Mouse (Mus musculus) liver, embryonic 14.5 days (tissue): ENCODE data around the gene Tsr3. TPM values are rescaled to one million over a fixed set of nuclear protein-coding genes. Genes with fewer than 3 reads are reported as not detected.

ENCODE experiments used
- ATAC-seq: fragments of 200-750 bp; cut with Nextera tagmentation; 2 replicates; pipeline ENCODE4 v1.8.0; 2017; ENCODE audit warnings: moderate number of reproducible peaks, mild to moderate bottlenecking, moderate library complexity; ENCODE audit not compliant: insufficient read depth
- DNase-seq, 3 experiments: peaks; one replicate each; pipeline ENCODE4 v3.0.0-alpha.2; 2012 to 2013; ENCODE audit warnings: low read depth in 3 of 3, low spot score in 3 of 3
- H3K27ac ChIP-seq: fragments of 300-500 bp; sonication (generic); 2 replicates; pipeline ENCODE4 v1.5.1; 2014; ENCODE audit warnings: moderate library complexity, mild to moderate bottlenecking, control low read depth, inconsistent platforms
- H3K27me3 ChIP-seq: fragments of 300-500 bp; sonication (generic); 2 replicates; pipeline ENCODE4 v1.6.1; 2014; ENCODE audit warnings: mild to moderate bottlenecking, low read length, moderate library complexity; ENCODE audit not compliant: control insufficient read depth, insufficient read depth
- H3K36me3 ChIP-seq: fragments of 300-500 bp; sonication (generic); replicated peaks from 2 replicates; pipeline ENCODE4 v1.6.1; 2014; ENCODE audit warnings: low read depth; ENCODE audit not compliant: control insufficient read depth, insufficient read depth
- H3K4me1 ChIP-seq, 2 experiments: fragments of 200-500 bp in 1 of 2; fragments of 300-500 bp in 1 of 2; sonication (generic) in 1 of 2; replicated peaks; 2 replicates each; pipeline ENCODE4 v1.6.1; 2012 to 2014; ENCODE audit warnings: antibody characterized with exemption in 1 of 2, inconsistent platforms in 1 of 2, low read length in 1 of 2; ENCODE audit not compliant: control insufficient read depth in 2 of 2, insufficient read depth in 2 of 2
- H3K4me2 ChIP-seq: fragments of 300-500 bp; sonication (generic); 2 replicates; pipeline ENCODE4 v1.6.1; 2014; ENCODE audit warnings: low read depth, mild to moderate bottlenecking, control low read depth, moderate library complexity
- H3K4me3 ChIP-seq, 2 experiments: fragments of 200-500 bp in 1 of 2; fragments of 300-500 bp in 1 of 2; sonication (generic) in 1 of 2; 2 replicates each; pipeline ENCODE4 v1.5.1; 2012 to 2014; ENCODE audit warnings: low read depth in 2 of 2, low read length in 2 of 2, mild to moderate bottlenecking in 2 of 2, control low read depth in 1 of 2, inconsistent platforms in 1 of 2, moderate library complexity in 1 of 2; ENCODE audit not compliant: insufficient read depth in 1 of 2
- H3K9ac ChIP-seq: fragments of 300-500 bp; sonication (generic); replicated peaks from 2 replicates; pipeline ENCODE4 v1.6.1; 2014; ENCODE audit warnings: mild to moderate bottlenecking, control low read depth, moderate library complexity
- H3K9me3 ChIP-seq: fragments of 300-500 bp; sonication (generic); 2 replicates; pipeline ENCODE4 v1.6.1; 2016; ENCODE audit warnings: low read length, mixed read lengths; ENCODE audit not compliant: control insufficient read depth
- CTCF ChIP-seq: IDR thresholded peaks from 2 replicates; pipeline ENCODE4 v1.5.1; 2016; ENCODE audit warnings: antibody characterized with exemption, low read depth, control low read depth
- EP300 ChIP-seq: IDR thresholded peaks from 2 replicates; pipeline ENCODE4 v1.6.1; 2016; ENCODE audit warnings: antibody characterized with exemption, low read depth
- WGBS: fragments of 180-500 bp; shearing (Covaris S2); extraction: QIAGEN DNeasy Blood & Tissue Kit; methylation state at CpG from one replicate; pipeline ENCODE4 v1.1.7; 2014; ENCODE audit not compliant: insufficient replicate concordance; 5-methylcytosine and 5-hydroxymethylcytosine counted together
- microRNA-seq: library from miRNA; unstranded; fragments of <30 nt; microRNA quantifications from one replicate; pipeline ENCODE4, GENCODE M21; 2016
- polyA plus RNA-seq, 2 experiments: library from polyadenylated mRNA; depleted of rRNA in 1 of 2; stranded (reverse) in 1 of 2; unstranded in 1 of 2; fragments of >200 nt; fragmentation: Nextera tagmentation in 1 of 2; extraction: Ambion mirVana in 1 of 2; gene quantifications; 2 replicates each; pipeline versions ENCODE4 v1.2.1 to v1.2.3; 2012 to 2014

The Tsr3 gene
- polyA plus RNA-seq, 2 experiments = 13.0 to 17.4 TPM

DNA sequence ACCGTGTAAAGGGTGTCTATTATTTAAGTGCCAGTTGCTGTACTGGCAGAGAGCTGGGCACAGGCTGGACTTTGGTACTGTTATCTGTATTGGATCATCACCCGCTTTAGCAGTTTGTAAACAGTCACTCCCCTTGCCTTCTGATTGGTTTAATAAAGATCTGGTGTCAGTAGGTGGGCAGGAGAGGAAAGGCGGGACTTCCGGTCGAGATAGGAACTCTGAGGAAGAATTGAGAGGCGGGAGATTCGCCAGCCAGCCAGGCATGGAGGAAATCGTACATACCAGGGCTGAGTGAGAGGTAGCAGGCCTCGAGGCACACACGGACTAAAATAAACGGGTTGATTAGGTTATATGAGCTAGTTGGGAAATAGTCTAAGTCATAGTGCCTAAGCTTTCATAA is 42.2 kb downstream of the Tsr3 start:
- Histone ChIP-seq H3K36me3 (no peaks in the 10 kb centered on the region), H3K9me3 (no peaks in the 10 kb centered on the region), H3K4me2 (peak overlapping the region; percentile 54), H3K27ac (no peak overlapping the region), H3K27me3 (no peaks in the 10 kb centered on the region), H3K9ac (peak overlapping the region; percentile 37; the same call in 1 of the 2 replicates), H3K4me1 (peaks cover 3 to 8% of the 10 kb centered on the region in 2 experiments), H3K4me3 (peak overlapping the region; percentile 14 to 15; a peak in 1 of 4 replicates)
- ATAC-seq (peak; percentile 75), DNase-seq (peak; percentile 67 to 72 (median 68))
- whole genome bisulfite sequencing = 20% methylated on average over 11 of the region's 11 CpGs
- no peak for TF ChIP-seq CTCF
- no peak; the same call in 1 of the 2 replicates for TF ChIP-seq EP300

- Histone ChIP-seq H3K27ac (no peak overlapping the region), H3K4me1 (peaks cover 3 to 8% of the 10 kb centered on the region in 2 experiments), H3K9ac (no peak overlapping the region), H3K9me3 (no peaks in the 10 kb centered on the region), H3K4me3 (no peak overlapping the region), H3K27me3 (no peaks in the 10 kb centered on the region), H3K4me2 (no peak overlapping the region), H3K36me3 (no peaks in the 10 kb centered on the region)
- peak; percentile 98 for TF ChIP-seq CTCF
- TF ChIP-seq EP300 = no peak
- DNase-seq (peak; percentile 46 to 59 (median 51)), ATAC-seq (no peak)
- WGBS = 26% methylated on average over 3 of the region's 3 CpGs
These were observed 45.1 kb downstream of the Tsr3 start for GRCm38 (mm10) chr17:25285033-25285432.

- H3K36me3 ChIP-seq = no peaks in the 10 kb centered on the region
- H3K4me1 ChIP-seq = 0 out of 4 replicates have a peak, but pooled peaks cover 0 to 1% of the 10 kb centered on the region in 2 experiments
- H3K9ac ChIP-seq = no peak overlapping the region
- H3K4me3 ChIP-seq = no peak overlapping the region
- no peak overlapping the region for H3K4me2 ChIP-seq
- no peaks in the 10 kb centered on the region for H3K27me3 ChIP-seq
- no peak for DNase-seq
- 14% methylated on average over 4 of the region's 4 CpGs for WGBS
- no peaks in the 10 kb centered on the region for H3K9me3 ChIP-seq
- no peak overlapping the region for H3K27ac ChIP-seq
- ATAC-seq = no peak
- peak; percentile 84 for TF ChIP-seq CTCF
- TF ChIP-seq EP300 = no peak
These were observed 48.9 kb downstream of the Tsr3 start for GRCm38 (mm10) chr17:25288842-25289241.

DNA sequence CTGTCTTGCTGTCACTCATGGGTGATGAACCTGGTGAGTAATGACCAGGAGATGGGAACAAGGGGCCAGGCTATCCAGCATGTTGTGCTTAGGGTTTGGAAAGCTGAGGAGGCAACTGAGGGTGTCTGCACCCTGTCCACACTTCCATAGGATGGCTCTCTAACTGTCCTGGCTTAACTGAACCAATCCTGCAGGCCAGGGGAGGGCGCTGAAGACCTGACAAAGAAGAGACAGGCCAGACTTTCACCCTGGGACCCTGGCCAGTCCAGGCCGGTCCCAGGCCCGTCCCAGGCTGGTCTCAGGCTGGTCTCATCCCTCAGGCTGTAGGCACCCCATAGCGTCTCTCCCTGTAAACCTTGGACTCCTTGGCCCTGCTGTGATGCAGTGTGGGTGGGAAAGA is 50.4 kb downstream of the Tsr3 start:
- no peak overlapping the region for H3K4me2 ChIP-seq
- no peak overlapping the region for H3K4me3 ChIP-seq
- H3K36me3 ChIP-seq = no peaks in the 10 kb centered on the region
- 23% methylated on average over 4 of the region's 4 CpGs for WGBS
- no peaks in the 10 kb centered on the region for H3K9me3 ChIP-seq
- 0 out of 4 replicates have a peak, but pooled peaks cover 0 to 1% of the 10 kb centered on the region in 2 experiments for H3K4me1 ChIP-seq
- no peak overlapping the region for H3K27ac ChIP-seq
- no peaks in the 10 kb centered on the region for H3K27me3 ChIP-seq
- DNase-seq (no peak), ATAC-seq (no peak)
- no peak overlapping the region for H3K9ac ChIP-seq
- TF ChIP-seq CTCF (peak; percentile 37), EP300 (no peak)

Small RNA genes within 50 kb of the gene (microRNA-seq; reads per million reads assigned to microRNA genes)
- gene Mir3547 = not detected

Other genes with a start within 250 kb of the Tsr3 start
- 7.8 and 7.9 TPM in 2 replicates for gene Cramp1l, start 224.4 kb upstream of the Tsr3 start, polyA plus RNA-seq (2012; rRNA removed)
- 3.2 and 3.9 TPM in 2 replicates for gene Cramp1l, start 224.4 kb upstream of the Tsr3 start, polyA plus RNA-seq (2014; fragmentation: Nextera tagmentation; extraction: Ambion mirVana)
- gene Ift140, start 224.1 kb upstream of the Tsr3 start, polyA plus RNA-seq (2012; rRNA removed) = 51.8 and 61.2 TPM in 2 replicates
- 115 and 124 TPM in 2 replicates for gene Ift140, start 224.1 kb upstream of the Tsr3 start, polyA plus RNA-seq (2014; fragmentation: Nextera tagmentation; extraction: Ambion mirVana)
- gene Tmem204, start 156.6 kb upstream of the Tsr3 start, polyA plus RNA-seq (2012; rRNA removed) = 3.0 and 3.1 TPM in 2 replicates
- gene Tmem204, start 156.6 kb upstream of the Tsr3 start, polyA plus RNA-seq (2014; fragmentation: Nextera tagmentation; extraction: Ambion mirVana) = 4.3 TPM in 2 replicates
- 8.0 and 8.7 TPM in 2 replicates for gene Telo2, start 124.2 kb upstream of the Tsr3 start, polyA plus RNA-seq (2012; rRNA removed)
- gene Telo2, start 124.2 kb upstream of the Tsr3 start, polyA plus RNA-seq (2014; fragmentation: Nextera tagmentation; extraction: Ambion mirVana) = 11.0 and 12.1 TPM in 2 replicates
- not detected in 2 replicates for gene Ptx4, start 119.4 kb upstream of the Tsr3 start, polyA plus RNA-seq (2012; rRNA removed)
- gene Ptx4, start 119.4 kb upstream of the Tsr3 start, polyA plus RNA-seq (2014; fragmentation: Nextera tagmentation; extraction: Ambion mirVana) = not detected in 2 replicates
- 7.1 and 7.9 TPM in 2 replicates for gene Clcn7, start 106.8 kb upstream of the Tsr3 start, polyA plus RNA-seq (2012; rRNA removed)
- gene Clcn7, start 106.8 kb upstream of the Tsr3 start, polyA plus RNA-seq (2014; fragmentation: Nextera tagmentation; extraction: Ambion mirVana) = 8.7 and 8.8 TPM in 2 replicates
- not detected in 2 replicates for gene Ccdc154, start 77.7 kb upstream of the Tsr3 start, polyA plus RNA-seq (2012; rRNA removed)
- 0.05 TPM in 1 of 2 replicates, not detected in the other for gene Ccdc154, start 77.7 kb upstream of the Tsr3 start, polyA plus RNA-seq (2014; fragmentation: Nextera tagmentation; extraction: Ambion mirVana)
- not detected in 2 replicates for gene Gm38655, start 64.7 kb upstream of the Tsr3 start, polyA plus RNA-seq (2012; rRNA removed)
- not detected in 2 replicates for gene Gm38655, start 64.7 kb upstream of the Tsr3 start, polyA plus RNA-seq (2014; fragmentation: Nextera tagmentation; extraction: Ambion mirVana)
- 9.9 and 13.4 TPM in 2 replicates for gene BC003965, start 55.6 kb upstream of the Tsr3 start, polyA plus RNA-seq (2012; rRNA removed)
- 16.8 and 17.4 TPM in 2 replicates for gene BC003965, start 55.6 kb upstream of the Tsr3 start, polyA plus RNA-seq (2014; fragmentation: Nextera tagmentation; extraction: Ambion mirVana)
- gene Unkl, start 51.8 kb upstream of the Tsr3 start, polyA plus RNA-seq (2012; rRNA removed) = 34.8 and 45.6 TPM in 2 replicates
- 5.9 and 9.1 TPM in 2 replicates for gene Unkl, start 51.8 kb upstream of the Tsr3 start, polyA plus RNA-seq (2014; fragmentation: Nextera tagmentation; extraction: Ambion mirVana)
- 11.1 and 11.2 TPM in 2 replicates for gene Gnptg, start within 50 bp of the Tsr3 start, polyA plus RNA-seq (2012; rRNA removed)
- gene Gnptg, start within 50 bp of the Tsr3 start, polyA plus RNA-seq (2014; fragmentation: Nextera tagmentation; extraction: Ambion mirVana) = 15.6 and 17.0 TPM in 2 replicates
- gene Baiap3, start 16.2 kb downstream of the Tsr3 start, polyA plus RNA-seq (2012; rRNA removed) = 0.27 and 0.63 TPM in 2 replicates
- 0.69 TPM in 1 of 2 replicates, not detected in the other for gene Baiap3, start 16.2 kb downstream of the Tsr3 start, polyA plus RNA-seq (2014; fragmentation: Nextera tagmentation; extraction: Ambion mirVana)
- 129 and 168 TPM in 2 replicates for gene Ube2i, start 34.5 kb downstream of the Tsr3 start, polyA plus RNA-seq (2012; rRNA removed)
- gene Ube2i, start 34.5 kb downstream of the Tsr3 start, polyA plus RNA-seq (2014; fragmentation: Nextera tagmentation; extraction: Ambion mirVana) = 244 and 260 TPM in 2 replicates
- gene Prss34, start 58.2 kb downstream of the Tsr3 start, polyA plus RNA-seq (2012; rRNA removed) = 0.89 and 1.8 TPM in 2 replicates
- 0.71 and 3.6 TPM in 2 replicates for gene Prss34, start 58.2 kb downstream of the Tsr3 start, polyA plus RNA-seq (2014; fragmentation: Nextera tagmentation; extraction: Ambion mirVana)
- not detected in 2 replicates for gene Prss28, start 68.5 kb downstream of the Tsr3 start, polyA plus RNA-seq (2012; rRNA removed)
- not detected in 2 replicates for gene Prss28, start 68.5 kb downstream of the Tsr3 start, polyA plus RNA-seq (2014; fragmentation: Nextera tagmentation; extraction: Ambion mirVana)
- gene Prss29, start 78.5 kb downstream of the Tsr3 start, polyA plus RNA-seq (2012; rRNA removed) = not detected in 2 replicates
- not detected in 2 replicates for gene Prss29, start 78.5 kb downstream of the Tsr3 start, polyA plus RNA-seq (2014; fragmentation: Nextera tagmentation; extraction: Ambion mirVana)
- gene Tpsab1, start 105.4 kb downstream of the Tsr3 start, polyA plus RNA-seq (2012; rRNA removed) = not detected in 2 replicates
- gene Tpsab1, start 105.4 kb downstream of the Tsr3 start, polyA plus RNA-seq (2014; fragmentation: Nextera tagmentation; extraction: Ambion mirVana) = not detected in 2 replicates
- gene Tpsb2, start 126.1 kb downstream of the Tsr3 start, polyA plus RNA-seq (2012; rRNA removed) = 0.11 and 0.12 TPM in 2 replicates
- 0.44 TPM in 1 of 2 replicates, not detected in the other for gene Tpsb2, start 126.1 kb downstream of the Tsr3 start, polyA plus RNA-seq (2014; fragmentation: Nextera tagmentation; extraction: Ambion mirVana)
- 0.51 and 0.93 TPM in 2 replicates for gene Tpsg1, start 129.1 kb downstream of the Tsr3 start, polyA plus RNA-seq (2012; rRNA removed)
- gene Tpsg1, start 129.1 kb downstream of the Tsr3 start, polyA plus RNA-seq (2014; fragmentation: Nextera tagmentation; extraction: Ambion mirVana) = 0.49 and 0.53 TPM in 2 replicates
- gene Cacna1h, start 193.6 kb downstream of the Tsr3 start, polyA plus RNA-seq (2012; rRNA removed) = 1.2 and 1.3 TPM in 2 replicates
- gene Cacna1h, start 193.6 kb downstream of the Tsr3 start, polyA plus RNA-seq (2014; fragmentation: Nextera tagmentation; extraction: Ambion mirVana) = 0.13 and 0.50 TPM in 2 replicates
- 0.07 TPM in 1 of 2 replicates, not detected in the other for gene Tekt4, start 214.4 kb downstream of the Tsr3 start, polyA plus RNA-seq (2012; rRNA removed)
- 0.13 TPM in 1 of 2 replicates, not detected in the other for gene Tekt4, start 214.4 kb downstream of the Tsr3 start, polyA plus RNA-seq (2014; fragmentation: Nextera tagmentation; extraction: Ambion mirVana)